Mouse (Mus musculus) right cerebral cortex, postnatal 14 days (tissue): ENCODE data around the gene Chrne.

ENCODE experiments used
- DNase-seq: peaks from one replicate; pipeline ENCODE4 v3.0.0; 2022

Gene Chrne

GRCm38 (mm10) chr11:70623053-70623742, 4.2 kb upstream of the Chrne start:
- no peak for DNase-seq

GRCm38 (mm10) chr11:70621972-70622814, 3.2 kb upstream of the Chrne start:
- no peak for DNase-seq

- DNase-seq = no peak
Observed at GRCm38 (mm10) chr11:70615516-70616093, 3.4 kb downstream of the Chrne start, which contains the start of gene 4930544D05Rik. 4930544D05Rik (plus strand) TSS chr11:70615848.

- DNase-seq = no peak
Observed at GRCm38 (mm10) chr11:70615074-70615473, 3.9 kb downstream of the Chrne start.

- no peak for DNase-seq
Observed at GRCm38 (mm10) chr11:70612505-70612904, 6.5 kb downstream of the Chrne start.

GRCm38 (mm10) chr11:70610752-70611151, 8.3 kb downstream of the Chrne start:
- DNase-seq = no peak

- no peak for DNase-seq
Observed at GRCm38 (mm10) chr11:70608381-70609066, 10.5 kb downstream of the Chrne start.

GRCm38 (mm10) chr11:70607611-70608010, 11.4 kb downstream of the Chrne start:
- no peak for DNase-seq

- no peak for DNase-seq
Observed at GRCm38 (mm10) chr11:70606717-70607116, 12.3 kb downstream of the Chrne start.

GRCm38 (mm10) chr11:70605024-70605566, 13.9 kb downstream of the Chrne start:
- peak; percentile 69 for DNase-seq

- no peak for DNase-seq
Observed at GRCm38 (mm10) chr11:70598451-70598953, 20.5 kb downstream of the Chrne start.

GRCm38 (mm10) chr11:70597301-70597700, 21.7 kb downstream of the Chrne start:
- DNase-seq = no peak

GRCm38 (mm10) chr11:70596094-70596493, 22.9 kb downstream of the Chrne start:
- DNase-seq = no peak

GRCm38 (mm10) chr11:70595638-70596037, 23.4 kb downstream of the Chrne start:
- DNase-seq = no peak

- DNase-seq = no peak
Observed at GRCm38 (mm10) chr11:70594253-70594989, 24.6 kb downstream of the Chrne start.

- no peak for DNase-seq
Observed at GRCm38 (mm10) chr11:70591733-70592132, 27.3 kb downstream of the Chrne start.

GRCm38 (mm10) chr11:70586954-70587353, 32.1 kb downstream of the Chrne start:
- DNase-seq = no peak

- DNase-seq = no peak
Observed at GRCm38 (mm10) chr11:70586261-70586660, 32.8 kb downstream of the Chrne start.

- no peak for DNase-seq
Observed at GRCm38 (mm10) chr11:70585457-70585856, 33.6 kb downstream of the Chrne start.

GRCm38 (mm10) chr11:70583775-70584174, 35.2 kb downstream of the Chrne start:
- no peak for DNase-seq

- no peak for DNase-seq
Observed at GRCm38 (mm10) chr11:70583022-70583714, 35.8 kb downstream of the Chrne start.
